Mouse (Mus musculus) megakaryocyte, embryonic 14.5 days (primary cell): ENCODE measurements at regions not wholly inside any gene's neighbourhood (a gene's known extent, or its start where the extent isn't known, plus 50 kb on each side); places are given as distances from the start of the nearest gene placed in this dataset.

ENCODE experiments used
- FLI1 ChIP-seq: IDR thresholded peaks from 2 replicates; pipeline ENCODE4 v1.6.1; 2012; ENCODE audit warnings: low read length, inconsistent platforms, mixed read lengths
- GATA1 ChIP-seq: IDR thresholded peaks from 3 replicates; pipeline ENCODE4 v1.6.1; 2012; ENCODE audit warnings: mixed read lengths, low read length, inconsistent platforms, borderline replicate concordance

DNA sequence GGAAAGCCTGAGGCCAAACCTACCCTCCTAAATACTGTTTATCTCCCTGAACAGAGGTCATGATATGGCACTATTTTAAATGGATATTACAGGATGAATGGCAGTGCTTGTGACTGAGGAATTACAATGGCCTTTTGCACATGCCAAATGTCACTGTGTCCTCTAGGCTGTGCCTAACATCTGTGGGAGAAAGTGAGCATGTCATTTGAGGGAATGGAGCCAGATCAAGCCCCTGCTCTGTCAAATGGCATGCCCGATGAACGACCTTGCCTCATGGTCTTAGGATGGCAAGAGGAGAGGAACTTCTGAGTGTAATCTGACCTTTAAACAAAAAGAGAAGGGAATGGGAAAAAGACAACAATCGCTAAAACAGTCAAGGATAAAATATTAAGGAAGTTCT lies 827.0 kb downstream of the Gsdmc2 start:
- TF ChIP-seq GATA1 (no peak), FLI1 (no peak)
